Mouse (Mus musculus): ENCODE data around the gene Olfr971. TPM values are rescaled to one million over a fixed set of nuclear protein-coding genes. Genes with fewer than 3 reads are reported as not detected.

The Olfr971 gene
- not detected in 2 replicates for polyA plus RNA-seq (2012; rRNA removed)

GRCm38 (mm10) chr9:39836576-39836975, at the start of gene Olfr971:
Olfr971 (plus strand) TSS chr9:39836876.

GRCm38 (mm10) chr9:39790558-39790957, 46.1 kb upstream of the Olfr971 start, which contains the start of gene Olfr969:
Olfr969 (plus strand) TSS chr9:39790945.

GRCm38 (mm10) chr9:39808560-39808959, 28.1 kb upstream of the Olfr971 start, which contains the start of gene Olfr970:
Olfr970 (plus strand) TSS chr9:39808860.

GRCm38 (mm10) chr9:39866122-39866521, 29.4 kb downstream of the Olfr971 start, which contains the start of gene Olfr972:
Olfr972 (plus strand) TSS chr9:39866422.

Other genes starting within 250 kb of the Olfr971 start
- 53.4 and 77.5 TPM in 2 replicates for gene AW551984, start 232.5 kb upstream of the Olfr971 start, polyA plus RNA-seq (2012; rRNA removed)
- not detected in 2 replicates for gene Olfr148, start 226.2 kb upstream of the Olfr971 start, polyA plus RNA-seq (2012; rRNA removed)
- gene Olfr960, start 215.5 kb upstream of the Olfr971 start, polyA plus RNA-seq (2012; rRNA removed), result not detected in 2 replicates
- not detected in 2 replicates for gene Olfr961, start 191.8 kb upstream of the Olfr971 start, polyA plus RNA-seq (2012; rRNA removed)
- gene Olfr963, start 169.7 kb upstream of the Olfr971 start, polyA plus RNA-seq (2012; rRNA removed), result not detected in 2 replicates
- gene Olfr149, start 129.8 kb upstream of the Olfr971 start, polyA plus RNA-seq (2012; rRNA removed), result not detected in 2 replicates
- not detected in 2 replicates for gene Olfr965, start 125.5 kb upstream of the Olfr971 start, polyA plus RNA-seq (2012; rRNA removed)
- gene Olfr150, start 105.9 kb upstream of the Olfr971 start, polyA plus RNA-seq (2012; rRNA removed), result not detected in 2 replicates
- not detected in 2 replicates for gene Olfr967, start 90.6 kb upstream of the Olfr971 start, polyA plus RNA-seq (2012; rRNA removed)
- not detected in 2 replicates for gene Olfr968, start 53.6 kb upstream of the Olfr971 start, polyA plus RNA-seq (2012; rRNA removed)
- gene Olfr969, start 45.9 kb upstream of the Olfr971 start, polyA plus RNA-seq (2012; rRNA removed), result not detected in 2 replicates
- gene Olfr970, start 28.0 kb upstream of the Olfr971 start, polyA plus RNA-seq (2012; rRNA removed), result not detected in 2 replicates
- gene Olfr972, start 29.5 kb downstream of the Olfr971 start, polyA plus RNA-seq (2012; rRNA removed), result not detected in 2 replicates
- gene Olfr229, start 70.5 kb downstream of the Olfr971 start, polyA plus RNA-seq (2012; rRNA removed), result not detected in 2 replicates
- gene Olfr974, start 100.6 kb downstream of the Olfr971 start, polyA plus RNA-seq (2012; rRNA removed), result not detected in 2 replicates
- 0.03 and 0.05 TPM in 2 replicates for gene Olfr975, start 115.2 kb downstream of the Olfr971 start, polyA plus RNA-seq (2012; rRNA removed)
- gene Olfr976, start 124.3 kb downstream of the Olfr971 start, polyA plus RNA-seq (2012; rRNA removed), result not detected in 2 replicates
- gene Olfr978, start 155.2 kb downstream of the Olfr971 start, polyA plus RNA-seq (2012; rRNA removed), result not detected in 2 replicates
- gene Olfr979, start 166.6 kb downstream of the Olfr971 start, polyA plus RNA-seq (2012; rRNA removed), result not detected in 2 replicates
- not detected in 2 replicates for gene Olfr980, start 172.7 kb downstream of the Olfr971 start, polyA plus RNA-seq (2012; rRNA removed)
- gene Olfr981, start 184.6 kb downstream of the Olfr971 start, polyA plus RNA-seq (2012; rRNA removed), result not detected in 2 replicates
- not detected in 2 replicates for gene Olfr982, start 237.0 kb downstream of the Olfr971 start, polyA plus RNA-seq (2012; rRNA removed)

All from central nervous system, embryonic 14 days (tissue).